Mouse (Mus musculus) cerebellum, adult 9-10 months (tissue): ENCODE measurements at regions not wholly inside any gene's neighbourhood (a gene's known extent, or its start where the extent isn't known, plus 50 kb on each side); places are given as distances from the start of the nearest gene placed in this dataset.

Experiments
- DNase-seq: peaks from one replicate; pipeline ENCODE4 v3.0.0; 2022

GRCm38 (mm10) chr1:76018588-76018987, 472.5 kb downstream of the Slc4a3 start:
- no peak for DNase-seq

- DNase-seq = no peak
These were observed 473.0 kb downstream of the Slc4a3 start for GRCm38 (mm10) chr1:76019071-76019470.

- DNase-seq = no peak
These were observed 478.6 kb downstream of the Slc4a3 start for GRCm38 (mm10) chr1:76024650-76025049.

- DNase-seq = no peak
These were observed 479.3 kb downstream of the Slc4a3 start for GRCm38 (mm10) chr1:76025389-76025788.

GRCm38 (mm10) chr1:76029059-76029458, 483.0 kb downstream of the Slc4a3 start:
- no peak for DNase-seq

GRCm38 (mm10) chr1:76031171-76031922, 485.3 kb downstream of the Slc4a3 start:
- DNase-seq = no peak

GRCm38 (mm10) chr1:76031923-76032285, 485.8 kb downstream of the Slc4a3 start:
- DNase-seq = peak; percentile 2

GRCm38 (mm10) chr1:76032626-76033025, 486.6 kb downstream of the Slc4a3 start:
- no peak for DNase-seq

- DNase-seq = no peak
These were observed 490.2 kb downstream of the Slc4a3 start for GRCm38 (mm10) chr1:76036316-76036715.

GRCm38 (mm10) chr1:76039029-76039655, 493.1 kb downstream of the Slc4a3 start:
- DNase-seq = peak; percentile 22

GRCm38 (mm10) chr1:76039661-76040060, 493.6 kb downstream of the Slc4a3 start:
- no peak for DNase-seq

- DNase-seq = no peak
These were observed 504.2 kb downstream of the Slc4a3 start for GRCm38 (mm10) chr1:76050264-76050663.

- DNase-seq = no peak
These were observed 507.5 kb downstream of the Slc4a3 start for GRCm38 (mm10) chr1:76053378-76054171.

GRCm38 (mm10) chr1:76065783-76066182, 519.7 kb downstream of the Slc4a3 start:
- no peak for DNase-seq

- no peak for DNase-seq
These were observed 524.8 kb downstream of the Slc4a3 start for GRCm38 (mm10) chr1:76070831-76071321.

GRCm38 (mm10) chr1:76075213-76075612, 529.1 kb downstream of the Slc4a3 start:
- DNase-seq = no peak

GRCm38 (mm10) chr1:76075685-76076455, 529.8 kb downstream of the Slc4a3 start:
- DNase-seq = peak; percentile 3

GRCm38 (mm10) chr1:76080241-76080640, 534.2 kb downstream of the Slc4a3 start:
- DNase-seq = no peak

- no peak for DNase-seq
These were observed 535.6 kb downstream of the Slc4a3 start for GRCm38 (mm10) chr1:76081700-76082099.

GRCm38 (mm10) chr1:76083273-76084036, 537.4 kb downstream of the Slc4a3 start:
- no peak for DNase-seq

- DNase-seq = no peak
These were observed 545.0 kb downstream of the Slc4a3 start for GRCm38 (mm10) chr1:76091031-76091430.

GRCm38 (mm10) chr1:76113281-76113680, 567.2 kb downstream of the Slc4a3 start:
- DNase-seq = no peak
